Mouse (Mus musculus): ENCODE data around the gene Odf3l1.

GRCm38 (mm10) chr9:56842303-56842719 is 22.2 kb downstream of the Odf3l1 start:
- TF ChIP-seq CTCF (conservative IDR thresholded peaks at IDR 0.05; ENCODE audit: low read length) (no peak), POU5F1 (IDR thresholded peaks at IDR 0.05; ENCODE audit: borderline replicate concordance, low read length) (no peak), NANOG (IDR thresholded peaks at IDR 0.05; ENCODE audit: borderline replicate concordance, low read length) (no peak)
